Mouse (Mus musculus): ENCODE data around the gene Olfr1154.

Olfr1154 gene

DNA sequence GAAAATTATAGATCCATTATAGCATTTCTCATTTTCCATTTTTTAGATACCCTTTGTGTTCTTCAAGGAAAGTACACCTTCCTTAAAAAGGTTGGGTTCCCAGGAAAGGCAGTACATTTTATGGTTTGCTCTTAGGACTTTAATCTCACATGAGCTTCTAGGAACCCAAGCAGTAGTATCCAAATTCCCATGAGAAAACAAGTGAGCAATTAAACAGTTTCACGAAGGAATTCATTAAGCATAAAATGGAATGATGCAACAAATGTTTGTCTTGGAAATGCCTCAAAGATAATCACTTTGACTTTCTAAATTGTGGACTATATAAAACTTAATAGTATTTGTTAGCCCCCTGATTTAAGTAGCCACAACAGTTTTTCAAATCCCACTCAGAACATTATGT lies at the start of gene Olfr1154:
TSS of gene Olfr1154 (minus strand) at position 101 of the 400 bp plus-strand sequence.
- DNase-seq (ENCODE audit: low read depth in 2 of 2, low spot score in 2 of 2) = no peak

- DNase-seq (ENCODE audit: low read depth in 2 of 2, low spot score in 2 of 2) = no peak
Observed at GRCm38 (mm10) chr2:87953000-87953399, 48.0 kb upstream of the Olfr1154 start, which contains the start of gene Olfr1156. TSS of gene Olfr1156 (minus strand) at chr2:87953100.

GRCm38 (mm10) chr2:87945037-87945436 lies 40.1 kb upstream of the Olfr1154 start, which contains the start of gene Olfr1155:
TSS of gene Olfr1155 (minus strand) at chr2:87945137.
- DNase-seq (ENCODE audit: low read depth in 2 of 2, low spot score in 2 of 2) = no peak

DNA sequence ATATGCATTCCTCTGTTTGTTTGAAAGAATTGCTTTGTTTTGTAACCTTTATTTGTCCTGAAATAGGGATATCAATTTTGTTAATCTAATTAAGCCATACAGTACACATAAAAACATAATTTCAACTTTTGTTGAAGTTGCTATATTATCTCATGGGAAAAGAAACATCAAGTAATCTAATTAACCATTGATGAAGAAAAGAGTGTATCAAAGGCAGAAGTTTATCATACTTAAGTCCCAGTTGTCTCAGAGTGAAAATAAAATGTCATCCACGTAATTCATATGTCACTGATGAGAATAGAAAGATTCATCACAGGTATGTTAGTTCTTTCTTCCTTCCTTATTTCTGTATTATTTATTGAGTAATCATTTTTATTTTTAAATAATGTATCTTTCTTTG lies 10.3 kb downstream of the Olfr1154 start, which contains the start of gene Olfr1153:
TSS of gene Olfr1153 (plus strand) at position 301 of the 400 bp plus-strand sequence.
- DNase-seq (ENCODE audit: low read depth in 2 of 2, low spot score in 2 of 2) = no peak

DNA sequence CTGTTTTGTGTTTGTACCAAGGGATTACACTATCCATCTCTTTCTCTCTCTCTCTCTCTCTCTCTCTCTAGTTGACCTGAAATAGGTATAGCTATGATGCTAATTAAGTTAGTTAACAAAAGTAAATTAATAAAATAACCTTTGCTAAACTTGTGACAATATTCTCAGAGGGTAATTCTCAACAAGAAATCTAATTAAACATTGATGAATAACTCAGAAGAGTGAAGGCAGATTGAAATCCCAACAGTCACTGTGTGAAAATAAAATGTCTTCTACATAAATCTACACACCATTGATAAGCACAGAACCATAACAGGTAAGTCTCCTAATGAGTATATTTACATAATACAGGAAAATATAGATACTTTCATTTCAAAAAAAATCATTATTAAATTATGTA lies 38.8 kb downstream of the Olfr1154 start, which contains the start of gene Olfr1152:
TSS of gene Olfr1152 (plus strand) at position 301 of the 400 bp plus-strand sequence.
- DNase-seq (ENCODE audit: low read depth in 2 of 2, low spot score in 2 of 2) = no peak

GRCm38 (mm10) chr2:87855562-87855961 lies 49.4 kb downstream of the Olfr1154 start, which contains the start of gene Olfr1151:
TSS of gene Olfr1151 (plus strand) at chr2:87855862.
- no peak for DNase-seq (ENCODE audit: low read depth in 2 of 2, low spot score in 2 of 2)
